Mouse (Mus musculus): ENCODE measurements around the gene Sars2.

DNA sequence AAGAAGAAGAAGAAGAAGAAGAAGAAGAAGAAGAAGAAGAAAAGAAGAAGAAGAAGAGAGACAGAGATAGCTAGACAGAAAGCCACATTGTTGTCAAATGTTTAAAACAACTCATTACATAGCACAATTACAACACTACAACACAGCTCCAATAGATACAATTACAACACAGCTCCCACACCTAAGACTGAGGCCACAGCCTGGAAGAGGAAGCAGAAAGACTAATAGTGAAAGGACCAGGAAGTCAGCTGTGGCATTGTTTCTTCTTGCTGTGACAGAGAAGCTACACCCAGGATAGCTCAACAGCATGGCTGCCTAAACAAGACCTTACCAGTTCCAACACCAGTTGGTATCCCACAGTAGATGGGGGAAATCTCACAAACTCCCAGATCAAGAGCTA is 32.3 kb upstream of the Sars2 start:
- TF ChIP-seq CTCF (IDR thresholded peaks at IDR 0.05) (no peak), EP300 (IDR thresholded peaks at IDR 0.05) (no peak)
